Mouse (Mus musculus): ENCODE data around the gene Stag1.
"Not testable (repeated sequence)": the region's sequence is repeated elsewhere in the genome, so short reads cannot be mapped to it uniquely, and the experiment has no call there.

Gene Stag1

DNA sequence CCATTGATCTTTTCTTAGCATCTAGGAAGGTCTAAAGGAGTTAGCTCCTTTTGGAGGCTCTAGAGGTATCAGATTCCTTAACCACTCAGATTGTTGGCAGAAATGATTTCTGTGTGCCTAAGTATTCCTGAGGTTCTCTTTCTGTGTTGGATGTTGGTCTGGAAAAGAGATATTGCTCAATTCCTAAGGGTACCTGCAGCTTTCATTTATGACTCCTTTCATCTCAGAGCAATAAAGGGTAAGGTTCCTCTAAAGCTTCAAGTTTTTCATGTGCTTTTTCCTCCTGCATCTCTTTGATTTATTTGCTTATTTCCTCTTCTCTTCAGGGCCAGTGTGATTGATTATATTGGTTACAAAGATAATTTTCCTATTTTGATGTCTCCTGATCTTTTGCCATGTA lies 84.7 kb downstream of the Stag1 start:
- DNase-seq (ENCODE audit: low spot score in 2 of 2) = no peak

DNA sequence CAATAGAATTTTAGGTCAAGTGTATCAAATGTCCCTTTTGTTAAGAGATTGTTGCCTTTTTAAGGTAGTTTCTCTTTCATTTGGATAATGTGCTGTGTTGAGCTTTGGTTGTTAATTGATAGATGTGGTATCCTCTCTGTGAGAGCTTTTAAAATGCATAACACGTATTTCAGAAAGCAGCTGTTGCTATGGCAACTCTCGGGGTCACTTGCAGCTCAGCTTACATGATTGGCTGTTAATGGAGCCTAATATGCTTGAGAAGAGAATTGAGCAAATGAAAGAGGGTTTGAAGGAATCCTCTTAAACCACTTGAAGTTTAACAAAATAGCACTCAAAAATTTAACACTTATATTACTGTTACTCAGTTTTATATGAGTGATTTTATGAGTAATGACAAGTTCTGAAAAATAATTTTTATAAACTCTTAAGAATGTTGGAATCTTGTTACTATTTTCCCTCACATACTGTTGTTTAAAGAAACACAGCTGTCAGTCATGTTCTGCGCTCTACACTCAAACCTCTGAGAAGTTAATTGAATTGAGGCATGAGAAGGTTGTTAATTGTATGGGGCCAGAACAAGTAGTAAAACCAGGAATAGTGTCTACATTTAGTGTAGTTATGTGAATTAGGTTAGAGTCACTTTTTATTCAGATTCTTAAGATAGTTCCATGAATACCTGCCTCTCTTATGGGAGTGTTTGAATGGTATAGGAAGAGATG lies 88.3 kb downstream of the Stag1 start:
- DNase-seq (ENCODE audit: low spot score in 2 of 2) = no peak

DNA sequence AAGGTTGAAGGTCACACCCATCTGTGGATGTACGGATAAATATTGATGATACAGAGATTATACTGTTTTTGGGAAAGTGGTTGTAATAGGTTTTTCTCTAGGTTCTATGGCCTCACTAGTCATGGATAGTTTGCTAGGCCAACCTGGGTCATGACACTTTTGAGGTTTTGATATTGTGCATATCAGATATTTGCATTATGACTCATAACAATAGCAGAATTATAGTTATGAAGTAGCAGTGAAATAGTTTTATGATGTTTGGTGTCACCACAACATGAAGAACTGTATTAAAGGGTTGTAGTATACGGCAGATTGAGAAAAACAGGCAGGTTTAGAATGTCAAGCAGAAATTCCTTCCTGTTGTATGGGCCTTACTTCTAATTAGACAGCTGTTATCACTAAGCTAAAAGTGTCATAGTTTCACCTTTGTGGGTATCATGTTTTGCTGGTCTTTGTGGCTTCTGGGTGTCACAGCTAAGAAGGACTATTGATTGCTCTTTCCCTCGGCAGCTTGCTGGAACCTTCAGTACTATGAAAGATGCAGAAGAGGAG lies 92.2 kb downstream of the Stag1 start:
- DNase-seq (ENCODE audit: low spot score in 2 of 2) = no peak

DNA sequence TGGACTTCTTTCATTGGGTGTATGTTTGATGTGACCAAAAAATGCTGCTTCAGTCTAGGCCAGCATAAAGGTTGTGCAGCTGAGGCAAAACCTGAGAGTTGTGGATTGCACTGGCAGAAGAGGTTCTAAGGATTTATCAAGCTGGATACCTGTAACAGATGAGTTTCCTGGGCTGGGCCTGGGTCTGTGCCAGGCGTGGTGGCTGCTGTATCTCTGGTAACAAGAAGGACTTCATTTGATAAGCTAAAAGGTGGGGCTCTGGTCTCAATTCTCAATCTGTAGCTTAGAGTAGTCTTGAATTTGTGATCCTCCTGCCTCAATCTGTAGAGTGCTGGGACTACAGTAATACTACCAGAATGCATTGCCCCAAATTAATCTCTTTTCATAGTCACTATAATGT lies 94.6 kb downstream of the Stag1 start:
- no peak for DNase-seq (ENCODE audit: low spot score in 2 of 2)

DNA sequence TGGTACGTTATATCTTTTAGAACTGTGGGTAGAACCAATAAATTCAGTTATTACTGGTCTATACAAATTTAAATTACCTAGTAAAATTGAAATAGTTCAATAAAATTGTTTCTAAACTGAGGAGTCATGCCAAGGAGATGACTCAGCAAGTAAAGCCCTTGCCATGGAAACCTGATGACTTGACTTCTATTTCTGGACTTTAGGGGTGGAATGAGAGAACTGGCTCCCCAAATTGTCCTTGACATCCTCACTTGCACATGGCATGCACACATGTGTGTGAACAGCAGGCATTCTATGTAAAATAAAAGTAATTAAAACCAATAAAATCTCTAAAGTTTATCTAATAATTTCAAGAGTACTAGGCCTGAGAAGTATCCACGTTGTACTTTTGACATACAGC lies 98.9 kb downstream of the Stag1 start:
- no peak for DNase-seq (ENCODE audit: low spot score in 2 of 2)

DNA sequence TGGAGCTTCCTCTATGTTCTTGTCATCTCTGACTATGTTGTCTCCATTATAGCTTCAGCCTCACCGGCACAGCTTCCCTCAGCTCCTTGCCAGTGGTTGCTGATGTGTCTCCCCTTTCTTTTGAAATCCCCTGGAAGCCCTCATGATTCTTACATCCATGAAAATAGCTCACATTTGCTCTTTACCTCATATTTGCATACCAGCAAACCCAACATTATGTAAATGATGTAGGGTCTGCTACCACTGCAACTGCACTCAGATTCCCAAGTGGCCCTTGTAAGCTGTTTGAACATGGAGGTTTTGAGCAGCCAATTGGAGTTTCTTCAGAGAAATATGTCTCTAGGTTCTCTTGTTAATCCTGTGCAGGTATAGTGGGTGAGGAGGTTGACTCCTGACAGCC lies 110.0 kb downstream of the Stag1 start:
- no peak for DNase-seq (ENCODE audit: low spot score in 2 of 2)

DNA sequence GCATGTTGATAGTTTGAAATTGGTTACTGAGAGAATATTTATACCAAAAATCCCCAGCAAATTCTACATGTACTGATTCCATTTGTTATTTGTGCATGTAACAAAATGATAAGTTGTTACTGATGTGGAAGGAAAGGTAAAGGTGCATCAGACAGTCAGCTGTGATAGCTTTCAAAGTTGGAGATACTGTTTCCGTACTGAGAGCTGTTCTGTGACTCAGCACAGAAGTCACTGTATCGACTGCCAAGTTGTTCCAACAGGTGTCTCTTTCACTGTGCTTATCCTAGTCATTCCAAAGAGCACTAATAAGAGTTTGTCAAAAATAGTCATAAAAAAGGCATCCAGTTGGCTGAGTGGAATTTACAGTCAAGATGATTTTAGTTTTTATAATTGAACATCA lies 114.1 kb downstream of the Stag1 start:
- no peak for DNase-seq (ENCODE audit: low spot score in 2 of 2)

DNA sequence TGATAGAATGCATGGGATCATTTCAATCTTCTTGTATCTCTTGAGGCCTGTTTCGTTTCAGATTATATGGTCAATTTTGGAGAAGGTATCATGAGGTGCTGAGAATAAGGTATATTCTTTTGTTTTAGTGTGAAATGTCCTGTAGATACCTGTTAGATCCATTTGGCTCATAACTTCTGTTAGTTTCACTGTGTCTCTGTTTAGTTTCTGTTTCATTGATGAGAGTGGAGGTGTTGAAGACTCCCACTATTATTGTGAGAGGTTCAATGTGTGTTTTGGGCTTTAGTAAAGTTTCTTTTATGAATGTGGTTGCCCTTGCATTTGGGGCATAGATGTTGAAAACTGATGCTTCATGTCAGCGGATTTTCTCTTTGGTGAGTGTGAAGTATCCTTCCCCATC lies 127.2 kb downstream of the Stag1 start:
- DNase-seq (ENCODE audit: low spot score in 2 of 2) = not testable (repeated sequence)

DNA sequence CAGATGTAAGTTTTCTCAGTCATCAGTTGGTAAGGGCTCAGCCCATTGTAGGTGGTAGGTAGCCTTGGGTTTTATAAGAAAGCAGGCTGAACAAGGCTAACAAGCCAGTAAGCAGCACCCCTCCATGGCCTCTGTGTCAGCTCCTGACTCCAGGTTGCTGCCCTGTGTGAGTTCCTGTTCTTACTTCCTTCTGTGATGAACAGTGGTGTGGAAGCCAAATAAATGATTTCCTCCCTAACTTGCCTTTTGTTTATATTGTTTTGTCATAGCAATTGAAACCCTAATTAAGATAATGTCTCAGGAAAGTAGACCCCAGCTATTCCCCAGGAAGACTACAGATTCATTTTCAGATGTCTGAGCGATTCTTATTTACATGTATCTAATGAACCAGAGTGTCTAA lies 134.2 kb downstream of the Stag1 start:
- no peak for DNase-seq (ENCODE audit: low spot score in 2 of 2)

DNA sequence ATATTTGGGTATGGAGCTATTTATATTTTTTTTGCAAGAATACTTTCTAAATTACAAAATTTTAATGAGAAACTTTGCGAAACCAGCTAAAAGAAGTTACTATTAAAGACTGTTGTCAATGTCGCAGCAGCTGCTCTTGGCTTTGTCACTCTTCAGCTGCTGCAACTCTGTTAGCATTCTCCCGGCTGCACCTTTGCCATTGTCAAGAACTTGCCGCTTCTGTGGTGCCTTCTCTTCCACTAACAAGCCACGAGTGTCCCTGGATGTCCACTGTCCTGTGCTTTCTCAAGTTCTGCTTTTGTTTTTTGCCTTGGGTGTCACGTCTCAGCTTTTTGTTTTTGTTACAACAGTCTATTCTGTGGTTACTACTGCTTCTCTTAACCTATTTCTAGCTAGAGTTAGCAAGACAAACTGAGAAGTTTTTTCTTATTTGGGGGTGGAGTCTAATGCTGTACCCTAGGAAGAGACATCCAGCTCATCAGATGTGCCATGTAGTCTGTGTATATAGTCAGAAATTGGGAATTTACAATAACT lies 136.4 kb downstream of the Stag1 start:
- no peak for DNase-seq (ENCODE audit: low spot score in 2 of 2)

DNA sequence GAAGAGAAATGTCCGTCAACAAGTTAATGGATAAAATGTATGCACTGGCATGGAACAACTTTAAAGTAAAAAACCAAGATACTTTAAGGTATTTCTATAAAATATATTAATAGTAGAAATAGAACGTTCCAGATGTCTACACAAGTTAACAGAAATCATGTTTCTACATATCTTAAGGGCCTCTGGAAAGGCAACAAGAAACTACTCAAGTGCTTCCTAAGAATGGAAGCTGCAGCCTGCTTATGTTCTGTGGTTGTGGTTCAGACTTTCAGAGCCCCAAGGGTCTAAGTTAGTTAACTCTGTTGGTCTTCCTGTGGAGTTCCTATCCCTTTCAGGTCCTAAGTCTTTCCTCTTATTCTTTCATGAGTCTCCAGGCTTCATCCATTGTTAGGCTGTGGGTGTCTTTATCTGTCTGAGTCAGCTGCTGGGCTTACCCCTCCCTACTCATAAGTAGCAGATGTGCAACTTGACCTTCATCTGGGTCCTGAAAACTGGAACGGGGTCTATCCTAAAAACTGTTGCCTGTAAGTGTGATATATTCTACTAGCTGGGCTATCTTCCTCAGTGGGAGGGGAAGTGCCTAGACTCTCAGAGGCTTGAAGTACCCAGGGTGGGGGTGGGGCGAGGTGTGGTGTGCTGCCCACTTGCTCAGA lies 138.5 kb downstream of the Stag1 start:
- DNase-seq (ENCODE audit: low spot score in 2 of 2) = no peak

DNA sequence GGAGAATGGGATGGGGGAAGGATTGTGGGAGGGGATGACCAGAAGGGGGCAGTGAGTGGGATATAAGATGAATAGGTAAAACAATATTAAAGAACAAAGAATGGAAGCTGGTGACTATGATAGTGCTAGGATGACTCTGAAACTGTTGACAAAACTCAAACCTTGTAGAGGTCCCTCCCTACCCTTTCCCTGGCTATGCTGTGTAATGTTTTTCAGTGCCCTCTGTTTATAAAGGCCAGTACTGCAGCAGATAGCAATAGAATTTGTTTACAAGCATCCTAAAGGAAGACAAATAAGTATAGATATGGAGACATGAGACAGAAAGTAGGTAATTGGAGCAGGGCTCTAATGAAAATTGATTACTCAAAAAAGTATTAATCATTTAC lies 139.0 kb downstream of the Stag1 start:
- DNase-seq (ENCODE audit: low spot score in 2 of 2) = no peak

DNA sequence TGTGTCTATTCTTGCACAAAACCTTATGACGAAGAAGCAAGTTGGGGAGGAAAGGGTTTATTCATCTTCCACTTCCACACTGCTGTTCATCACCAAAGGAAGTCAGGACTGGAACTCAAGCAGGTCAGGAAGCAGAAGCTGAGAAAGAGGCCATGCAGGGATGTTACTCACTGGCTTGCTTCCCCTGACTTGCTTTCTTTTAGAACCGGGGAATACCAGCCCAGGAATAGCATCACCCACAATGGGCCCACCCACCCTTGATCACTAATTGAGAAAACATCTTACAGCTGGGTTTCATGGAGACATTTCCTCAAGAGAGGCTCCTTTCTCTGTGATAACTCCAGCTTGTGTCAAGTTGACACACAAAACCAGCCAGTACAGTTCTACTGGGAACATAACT lies 179.6 kb downstream of the Stag1 start:
- not testable (repeated sequence) for DNase-seq (ENCODE audit: low spot score in 2 of 2)

DNA sequence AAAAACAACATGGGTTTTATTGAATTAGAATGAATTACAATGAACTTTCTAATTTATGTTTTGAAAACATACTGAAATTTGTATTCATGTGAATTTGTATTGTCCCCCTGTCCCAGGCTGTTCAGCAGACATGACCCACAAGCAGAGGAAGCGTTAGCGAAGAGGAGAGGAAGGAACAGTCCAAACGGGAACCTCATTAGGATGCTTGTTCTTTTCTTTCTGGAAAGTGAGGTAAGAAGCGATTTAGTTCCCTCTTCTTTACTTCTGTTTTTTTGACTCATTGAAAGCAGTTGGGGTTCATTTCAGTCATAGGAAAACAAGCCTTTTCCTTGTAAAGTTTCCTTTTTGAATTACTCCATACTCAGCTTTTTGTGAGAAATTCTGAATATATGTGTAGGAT lies 268.4 kb downstream of the Stag1 start:
- no peak for DNase-seq (ENCODE audit: low spot score in 2 of 2)

DNA sequence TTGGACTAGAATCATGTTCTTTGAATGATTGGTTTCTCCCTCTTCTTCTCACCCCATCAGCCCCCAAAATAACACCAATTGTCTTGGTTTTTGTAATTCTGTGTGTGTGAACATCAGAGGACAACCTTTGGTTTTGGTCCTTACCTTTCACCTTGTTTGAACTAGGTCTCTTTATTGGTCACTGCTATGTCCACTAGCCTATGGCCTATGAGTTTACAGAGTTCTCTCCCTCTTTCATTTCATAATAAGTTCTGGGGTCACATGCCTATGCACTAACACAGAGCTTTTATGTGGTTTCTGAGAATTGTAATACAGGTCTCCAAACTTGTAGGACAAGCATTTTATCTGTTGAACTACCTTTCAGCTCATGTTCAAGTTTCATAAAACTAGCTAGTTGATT lies 272.0 kb downstream of the Stag1 start:
- DNase-seq (ENCODE audit: low spot score in 2 of 2) = no peak

DNA sequence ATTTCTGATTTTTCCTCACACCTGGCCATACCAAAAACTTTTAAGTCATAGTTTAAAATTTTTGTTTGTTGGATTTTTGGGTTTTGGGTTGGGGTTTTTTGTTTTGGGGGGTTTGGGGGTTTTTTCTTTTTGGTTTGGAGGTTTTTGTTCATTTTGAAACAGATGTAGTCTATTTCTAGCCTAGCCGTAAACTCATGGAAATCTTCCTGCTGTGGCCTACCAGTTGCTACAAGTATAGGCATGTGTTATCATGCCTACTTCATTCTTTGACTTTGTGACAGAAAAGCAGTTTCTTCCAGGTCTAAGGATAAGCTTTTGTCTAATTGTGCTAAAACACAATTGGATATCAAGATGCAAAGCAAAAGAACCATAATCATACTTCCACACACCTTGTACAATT lies 298.5 kb downstream of the Stag1 start:
- no peak for DNase-seq (ENCODE audit: low spot score in 2 of 2)

DNA sequence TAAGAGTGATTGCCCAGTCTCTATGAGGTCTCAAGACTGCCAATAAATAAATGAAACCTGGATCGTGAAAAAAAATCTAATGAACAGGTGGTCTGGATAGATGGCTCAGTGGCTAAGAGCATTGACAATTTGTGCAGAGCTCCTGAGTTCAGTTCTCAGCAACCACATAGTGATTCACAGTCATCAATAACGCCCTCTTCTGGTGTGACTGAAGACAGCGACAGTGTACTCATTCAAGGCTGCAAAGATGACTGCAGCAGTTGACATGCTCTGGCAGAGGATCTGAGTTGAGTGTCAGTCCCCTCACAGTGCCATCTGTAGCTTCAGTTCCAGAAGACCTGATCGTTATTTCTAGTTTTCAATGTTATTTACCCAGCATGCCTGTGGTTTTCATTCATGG lies 300.4 kb downstream of the Stag1 start:
- DNase-seq (ENCODE audit: low spot score in 2 of 2) = no peak

DNA sequence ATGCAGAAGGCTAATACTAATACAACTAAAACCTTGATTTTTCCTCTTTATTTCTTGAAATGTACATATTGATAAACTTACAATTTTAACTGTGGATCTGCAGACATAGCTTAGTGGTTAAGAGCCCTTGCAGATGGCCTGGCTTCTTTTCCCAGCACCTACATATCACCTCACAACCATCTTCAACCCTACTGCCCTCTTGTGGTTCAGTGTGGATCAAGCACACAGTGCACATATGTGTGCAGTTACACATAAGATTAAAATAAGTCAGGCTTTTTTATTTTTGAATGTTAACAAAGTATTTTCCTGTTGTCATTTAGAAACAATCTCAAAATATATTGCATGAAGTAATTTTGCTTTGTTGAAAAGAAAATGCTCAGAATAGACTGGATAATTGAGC lies 312.8 kb downstream of the Stag1 start:
- DNase-seq (ENCODE audit: low spot score in 2 of 2) = no peak

DNA sequence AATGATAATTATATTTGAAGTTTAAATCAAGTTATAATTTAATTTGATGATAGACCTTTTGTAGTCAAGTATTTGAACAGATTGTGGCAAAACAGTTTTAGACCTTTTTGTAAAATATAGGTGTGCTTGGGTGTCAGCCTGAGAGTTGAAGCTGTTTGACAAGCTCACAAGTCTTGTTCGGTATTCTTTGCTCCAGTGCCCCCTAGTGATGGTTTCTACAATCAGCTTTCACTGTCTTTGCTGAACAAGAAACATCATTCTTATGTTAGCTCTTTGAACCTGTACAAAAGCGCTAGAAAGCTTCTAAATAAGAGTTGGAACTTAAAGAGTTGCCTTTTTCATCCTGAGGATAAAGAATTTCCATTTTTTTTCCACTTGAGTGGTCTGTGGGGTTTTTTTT lies 319.5 kb downstream of the Stag1 start:
- DNase-seq (ENCODE audit: low spot score in 2 of 2) = peak in 1 of 2 experiments; percentile 21

DNA sequence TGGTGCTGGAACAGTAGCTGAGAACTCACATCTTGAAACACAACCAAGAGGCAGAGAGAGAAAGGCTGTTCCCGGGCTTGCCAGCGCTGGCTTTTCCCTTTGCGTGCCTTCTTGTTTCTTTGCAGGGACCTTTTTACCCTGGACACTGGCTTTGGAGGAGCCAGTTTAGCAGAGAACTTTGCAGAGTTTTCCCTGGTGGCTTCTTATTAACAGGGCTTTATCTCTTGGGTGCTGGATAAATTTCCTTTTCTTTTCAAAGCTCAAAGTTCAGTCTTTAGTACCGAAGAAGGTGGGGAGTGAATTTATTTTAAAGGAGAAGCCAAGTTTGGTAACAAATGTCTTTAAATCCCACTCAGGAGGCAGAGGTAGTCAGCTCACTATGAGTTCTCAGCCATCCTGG lies 329.0 kb downstream of the Stag1 start:
- no peak for DNase-seq (ENCODE audit: low spot score in 2 of 2)

DNA sequence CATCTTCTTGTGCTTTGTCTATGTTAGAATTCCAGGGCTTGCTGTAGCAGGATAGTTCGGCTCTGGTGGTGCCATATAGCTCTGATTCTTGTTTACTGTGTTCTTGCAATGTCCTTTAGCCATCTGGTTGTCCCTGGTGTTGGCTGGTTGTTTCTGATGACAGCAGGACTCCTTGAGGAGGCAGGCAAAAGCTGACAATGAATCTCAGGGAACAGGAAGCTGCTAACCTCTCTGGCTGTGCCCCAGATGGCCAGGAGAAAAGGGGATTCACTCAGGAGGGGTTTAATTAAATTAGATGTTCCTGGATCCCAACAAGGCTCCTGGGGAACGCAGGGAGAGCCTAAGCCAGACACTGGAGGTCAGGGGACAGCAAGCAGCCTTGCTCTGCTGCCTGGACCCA lies 344.4 kb downstream of the Stag1 start:
- no peak for DNase-seq (ENCODE audit: low spot score in 2 of 2)

DNA sequence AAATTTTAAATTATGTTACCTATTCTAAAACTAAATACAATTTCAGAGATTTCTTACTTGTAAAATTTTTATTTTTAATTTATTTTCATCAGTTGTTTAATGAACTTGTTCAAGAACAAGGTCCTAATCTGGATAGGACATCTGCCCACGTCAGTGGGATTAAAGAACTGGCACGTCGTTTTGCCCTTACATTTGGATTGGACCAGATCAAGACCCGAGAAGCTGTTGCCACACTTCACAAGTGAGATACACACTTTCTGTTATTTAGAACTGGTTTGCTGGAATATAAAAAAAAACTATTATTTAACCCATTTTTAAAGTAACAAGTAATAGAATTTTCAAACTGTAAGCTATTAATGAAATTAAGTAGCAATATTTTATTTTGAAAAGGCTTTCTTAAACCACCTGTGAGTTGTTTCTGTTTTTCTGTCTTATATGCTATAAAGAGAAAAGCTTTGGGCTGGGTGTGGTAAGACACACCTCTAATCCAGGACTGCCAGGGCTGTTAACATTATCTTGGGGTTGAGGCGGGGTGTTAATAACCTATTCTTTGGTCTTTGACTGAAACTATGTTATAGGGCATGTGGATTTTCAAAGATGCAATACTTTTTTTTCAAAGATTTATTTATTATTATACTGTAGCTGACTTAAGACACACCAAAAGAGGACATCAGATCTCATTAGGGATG lies 347.2 kb downstream of the Stag1 start:
- no peak for DNase-seq (ENCODE audit: low spot score in 2 of 2)

DNA sequence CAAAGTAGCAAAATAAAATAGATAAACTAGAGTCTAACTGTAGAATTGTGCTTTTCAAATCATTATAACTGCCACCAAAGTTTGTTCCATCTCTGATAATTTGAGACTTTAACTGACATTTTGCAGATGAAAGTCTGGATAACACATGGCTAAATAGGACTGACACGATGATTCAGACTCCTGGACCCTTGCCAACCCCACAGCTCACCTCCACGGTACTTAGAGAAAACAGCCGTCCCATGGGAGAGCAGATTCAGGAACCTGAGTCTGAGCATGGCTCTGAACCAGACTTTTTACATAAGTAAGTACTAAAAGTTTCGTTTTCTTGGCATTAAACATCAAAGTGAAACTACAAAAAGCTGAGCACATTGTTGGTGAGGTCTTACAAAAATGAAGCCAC lies 353.9 kb downstream of the Stag1 start:
- no peak for DNase-seq (ENCODE audit: low spot score in 2 of 2)

Data from frontal cortex, postnatal 25 days (tissue).